Mouse (Mus musculus) lung, postnatal 0 days (tissue): Measurements from ENCODE around the gene Syn3.

Experiments
- CTCF ChIP-seq: IDR thresholded peaks from 2 replicates; pipeline ENCODE4 v1.5.1; 2016; ENCODE audit warnings: antibody characterized with exemption, mild to moderate bottlenecking
- EP300 ChIP-seq: IDR thresholded peaks from 2 replicates; pipeline ENCODE4 v1.6.1; 2016; ENCODE audit warnings: antibody characterized with exemption, mild to moderate bottlenecking, control low read depth

GRCm38 (mm10) chr10:86510941-86511340 is 12.2 kb upstream of the Syn3 start:
- TF ChIP-seq CTCF (no peak), EP300 (no peak)
